Mouse (Mus musculus) cerebellum, adult 2 months (tissue): ENCODE measurements around the gene Nlrp1a.

Experiments
- CTCF ChIP-seq: fragments of 200-500 bp; IDR thresholded peaks from 2 replicates; pipeline ENCODE4 v1.5.1; 2011; ENCODE audit warnings: low read depth, mild to moderate bottlenecking, control low read depth, low read length, moderate library complexity, borderline replicate concordance; ENCODE audit not compliant: insufficient read depth
- POLR2A ChIP-seq: fragments of 200-500 bp; IDR thresholded peaks from 2 replicates; pipeline ENCODE4 v1.6.1; 2011; ENCODE audit warnings: low read length, control low read depth, borderline replicate concordance; ENCODE audit not compliant: insufficient read depth

GRCm38 (mm10) chr11:71144661-71145060 lies at the start of gene Nlrp1a:
- TF ChIP-seq CTCF: no peak
- TF ChIP-seq POLR2A: no peak
